Mouse (Mus musculus) mature B cell (primary cell): ENCODE measurements around the gene Pik3ap1.

Source experiments
- in situ Hi-C: fragments of 300-500 bp; cut with MboI; formaldehyde crosslinking; loops from 2 replicates; pipeline ENCODE4 v1.14.3; 2019

Pik3ap1 gene

DNA sequence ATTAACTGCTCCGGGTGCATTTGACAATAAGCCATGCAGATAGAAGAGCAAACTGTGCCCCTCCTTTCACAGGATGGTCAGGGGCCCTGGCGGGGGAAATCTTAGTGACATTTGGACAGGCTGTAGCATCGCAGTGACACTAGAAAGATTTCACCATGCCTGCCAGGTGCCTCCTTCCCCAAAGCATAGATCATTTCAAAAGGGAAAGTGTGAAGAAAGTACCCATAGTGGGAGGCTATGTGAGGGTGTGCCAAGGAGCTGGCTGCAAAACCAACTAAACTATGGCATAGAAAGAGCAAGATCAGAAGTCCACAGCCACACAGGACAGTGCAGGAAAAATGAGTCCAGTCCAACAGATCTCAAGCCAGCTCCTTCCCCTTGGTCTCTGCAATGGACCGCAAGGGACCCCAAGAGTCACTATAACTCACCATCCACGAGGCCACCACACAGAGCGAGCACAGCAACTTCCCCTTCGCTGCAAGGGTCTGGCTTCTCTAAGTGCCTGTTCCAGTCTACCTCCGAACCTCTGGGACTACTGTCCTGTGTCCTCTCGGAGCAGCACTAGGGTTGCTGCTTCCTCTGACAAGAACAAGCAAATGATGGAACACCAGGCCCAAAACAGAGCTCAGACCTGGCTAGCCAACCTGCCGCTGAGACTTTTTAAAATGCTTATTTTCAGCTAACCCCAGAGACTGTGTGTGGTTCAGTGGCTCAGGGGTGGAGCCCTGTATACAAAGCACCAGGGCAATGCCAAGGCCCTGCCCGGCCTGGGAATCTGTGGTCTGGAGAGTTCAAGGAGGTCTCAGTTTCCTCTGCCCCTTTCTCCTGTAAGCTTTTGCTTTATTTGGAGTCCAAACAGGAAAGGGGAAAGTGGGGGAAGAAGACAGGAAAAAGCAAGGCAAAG is 15.1 kb downstream of the Pik3ap1 start:
- in situ Hi-C loops, result no loop called here

DNA sequence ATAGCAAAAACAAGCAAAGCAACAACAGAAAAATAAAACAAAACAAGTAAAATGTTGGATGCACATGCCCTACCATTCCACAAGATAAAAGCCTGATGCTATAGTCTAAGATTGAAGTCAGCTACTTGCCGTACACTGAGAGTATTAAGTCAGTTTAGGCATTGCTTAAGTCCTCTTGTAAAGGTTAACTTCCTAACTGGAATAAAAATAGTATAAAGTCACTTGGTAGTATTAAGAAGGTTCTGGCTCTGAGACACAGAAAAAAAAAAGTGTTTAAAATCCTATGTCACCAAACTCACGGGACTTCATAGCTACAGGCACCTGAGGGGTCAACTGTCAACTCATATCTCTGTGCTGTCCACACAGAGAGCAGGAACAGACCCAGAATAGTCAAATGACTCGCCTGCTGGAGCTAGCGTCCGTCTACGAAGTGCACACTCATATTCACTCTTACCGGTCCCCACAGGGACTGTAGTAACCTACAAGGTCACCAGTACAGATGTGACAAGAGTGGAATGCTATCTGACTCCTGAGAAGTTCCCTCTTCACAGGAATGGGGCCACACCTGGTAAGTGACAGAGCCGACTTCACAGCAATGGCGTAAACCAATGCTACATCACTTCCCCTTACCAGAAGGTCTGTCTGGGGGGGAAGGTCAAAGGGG is 17.9 kb downstream of the Pik3ap1 start:
- in situ Hi-C loops, result no loop called here

DNA sequence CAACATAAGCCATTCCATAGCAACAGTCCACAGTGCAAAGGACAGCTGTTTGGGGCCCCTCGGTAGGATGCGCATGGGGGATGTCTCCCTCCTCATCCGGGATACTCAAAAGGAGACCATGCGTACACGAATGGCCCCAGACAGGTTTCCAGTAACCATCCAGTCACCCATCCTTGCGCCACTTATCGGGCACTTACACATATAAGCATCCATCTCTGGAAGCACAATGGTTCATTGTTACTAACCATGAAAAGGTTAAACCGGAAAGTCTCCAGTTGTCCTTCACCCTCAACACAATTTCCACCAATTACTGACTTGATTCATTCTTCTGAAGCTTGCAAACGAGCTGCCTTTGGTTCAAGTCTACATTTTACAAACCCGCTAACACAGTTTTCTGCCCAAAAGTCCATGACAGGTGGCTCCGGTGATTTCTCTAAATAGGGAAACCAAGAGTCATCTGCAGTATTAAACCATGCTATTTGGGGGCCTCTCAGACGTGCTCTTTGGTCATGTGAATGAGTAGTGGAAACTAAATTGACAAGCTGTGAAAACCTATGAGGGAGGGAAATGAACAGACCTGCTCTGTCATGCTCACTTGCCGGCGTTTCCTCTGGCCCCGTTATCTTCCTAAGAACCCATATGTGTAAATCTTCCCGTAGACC is 18.6 kb downstream of the Pik3ap1 start:
- in situ Hi-C loops, result no loop called here

DNA sequence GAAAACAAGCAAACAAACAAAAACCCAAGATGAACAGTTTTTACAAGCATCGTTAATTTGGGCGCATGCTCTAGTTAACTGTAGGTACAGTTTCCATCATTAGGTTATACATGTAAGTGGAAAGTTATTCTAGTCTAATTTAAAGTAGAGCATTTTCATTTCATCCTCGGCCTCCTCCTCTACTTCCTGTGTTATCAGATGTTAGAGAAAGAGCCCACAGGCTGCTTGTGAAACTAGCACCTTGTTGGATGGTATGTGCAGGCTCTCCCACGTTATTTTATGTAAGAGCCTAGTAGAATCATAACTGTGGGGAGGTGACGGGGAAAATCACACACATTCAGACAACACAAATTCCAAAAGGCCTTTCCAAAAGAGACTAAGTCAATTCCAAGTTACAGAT is 19.3 kb downstream of the Pik3ap1 start:
- in situ Hi-C loops, result no loop called here

DNA sequence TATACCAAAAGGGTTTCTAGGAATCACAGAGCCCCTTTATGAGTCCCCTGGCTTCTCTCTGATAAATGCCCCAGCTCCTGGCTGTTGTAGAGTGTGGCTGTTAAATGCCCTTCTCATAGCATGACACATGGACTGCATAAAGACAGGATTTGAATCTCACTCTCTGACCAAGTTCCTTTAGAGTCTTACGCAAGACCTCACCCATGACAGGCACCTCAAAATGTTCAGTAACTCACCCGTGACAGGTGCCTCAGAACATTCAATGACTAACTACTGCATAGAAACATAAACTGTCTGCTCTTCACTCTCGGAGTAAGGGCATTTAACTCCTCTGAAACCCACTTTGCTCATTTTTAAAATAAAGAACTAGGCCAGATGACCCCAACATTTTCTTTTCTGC is 20.4 kb downstream of the Pik3ap1 start:
- in situ Hi-C loops, result no loop called here

DNA sequence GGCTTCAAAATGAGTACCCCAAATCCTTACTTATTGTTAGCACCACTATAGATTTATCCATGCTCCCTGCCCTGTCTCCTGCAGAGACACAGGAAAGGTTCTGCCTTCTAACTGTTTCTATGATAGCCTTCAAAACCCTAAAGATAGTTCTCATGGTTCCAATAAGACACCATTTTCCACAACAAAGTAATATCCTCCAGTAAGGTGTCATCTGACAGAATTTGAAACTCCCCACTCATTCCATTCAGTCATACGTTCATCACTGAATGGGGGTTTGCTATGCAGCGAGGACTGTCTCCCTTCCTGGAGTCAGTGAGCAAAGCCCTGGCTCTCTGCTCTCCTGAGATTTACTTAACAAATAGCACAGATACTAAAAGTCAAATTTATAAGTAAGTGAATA is 21.9 kb downstream of the Pik3ap1 start:
- in situ Hi-C loops, result no loop called here

DNA sequence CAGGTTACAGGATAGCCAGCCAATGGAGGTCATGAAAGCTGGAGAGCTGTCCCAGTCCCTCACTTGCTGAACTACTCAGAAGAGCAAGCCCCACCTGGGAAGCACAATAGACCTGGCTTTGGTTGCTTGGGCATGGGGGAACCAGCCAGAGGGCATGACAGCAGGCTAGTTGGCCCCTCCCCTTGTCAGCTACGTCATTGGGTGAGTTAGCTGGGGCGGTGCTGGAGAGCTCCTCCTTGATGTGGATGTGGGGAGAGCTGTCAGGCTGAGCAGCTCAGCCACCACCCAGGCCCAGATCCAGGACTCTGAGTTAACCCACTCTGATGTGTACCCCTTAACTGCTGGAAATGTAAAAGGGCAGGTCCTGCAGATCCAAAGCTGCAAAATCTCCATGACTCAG is 24.4 kb downstream of the Pik3ap1 start:
- in situ Hi-C loops, result no loop called here

DNA sequence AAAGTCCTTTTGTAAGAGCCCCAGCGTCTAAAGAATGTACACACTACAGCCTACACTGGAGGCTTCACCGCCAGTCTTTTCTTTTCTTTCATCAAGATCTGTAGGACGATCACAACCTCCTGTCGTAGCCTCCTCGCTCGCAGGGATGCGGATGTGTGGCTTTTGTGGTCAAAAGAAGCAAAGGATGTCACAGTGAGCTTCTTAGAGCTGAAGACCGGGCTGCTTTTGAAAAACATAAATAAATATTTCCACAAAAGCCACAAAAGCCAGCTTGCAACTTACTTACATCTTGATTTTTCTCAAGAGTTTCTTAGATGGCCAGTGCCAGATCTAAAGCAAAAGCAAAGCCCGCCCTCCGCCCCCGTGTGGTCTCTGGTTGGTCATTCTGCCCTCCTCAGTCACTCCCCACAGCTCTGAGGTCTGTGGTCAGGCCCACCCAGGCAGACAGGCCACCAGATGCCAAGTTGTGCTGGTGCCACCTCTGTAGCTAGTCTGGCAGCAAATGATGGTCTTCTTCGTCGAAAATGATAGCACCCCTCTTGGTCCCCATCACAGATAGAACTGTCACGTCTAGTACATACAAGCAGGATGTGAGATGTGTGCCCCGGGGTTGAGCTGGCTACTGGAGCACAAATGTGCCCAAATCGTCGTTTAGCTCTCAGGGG is 30.5 kb downstream of the Pik3ap1 start:
- in situ Hi-C loops, result no loop called here

DNA sequence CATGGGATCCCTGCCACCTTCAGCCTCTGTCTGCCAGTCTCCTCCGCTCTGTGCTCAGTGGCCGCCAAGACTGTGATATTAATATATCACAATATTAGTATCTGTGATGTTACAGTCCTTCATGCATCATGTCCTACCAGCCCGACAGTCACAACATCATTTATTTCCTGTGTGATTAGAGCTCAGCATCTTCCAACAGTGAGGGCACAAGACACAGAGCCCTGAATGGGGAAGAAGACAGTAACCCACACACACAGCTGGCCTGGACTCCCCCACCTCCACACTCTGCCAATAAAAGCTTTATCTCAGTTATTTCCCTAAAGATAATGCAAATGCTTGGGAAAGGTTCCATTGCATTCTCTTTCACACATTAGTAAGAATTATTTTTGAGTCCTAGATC is 35.3 kb downstream of the Pik3ap1 start:
- in situ Hi-C loops, result no loop called here

DNA sequence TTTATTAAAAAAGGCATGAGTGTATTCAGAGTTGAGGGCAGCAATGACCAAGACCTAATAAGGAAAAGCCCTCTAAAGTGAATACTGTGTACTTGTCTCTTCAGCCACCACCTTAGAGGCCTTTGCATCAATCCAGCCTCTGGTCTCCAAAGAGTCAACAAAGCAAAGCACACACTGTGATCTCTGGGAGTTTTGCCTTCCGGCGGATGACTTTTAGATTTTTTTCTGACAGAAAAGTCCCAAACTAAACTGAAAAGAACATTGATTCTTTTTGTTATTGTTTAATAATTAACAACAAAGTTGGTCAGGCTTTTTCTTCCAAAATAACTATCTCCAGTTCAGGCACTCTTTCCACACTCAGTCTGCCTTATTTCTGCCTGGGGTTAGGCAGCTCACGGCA is 36.7 kb downstream of the Pik3ap1 start:
- in situ Hi-C loops, result no loop called here

DNA sequence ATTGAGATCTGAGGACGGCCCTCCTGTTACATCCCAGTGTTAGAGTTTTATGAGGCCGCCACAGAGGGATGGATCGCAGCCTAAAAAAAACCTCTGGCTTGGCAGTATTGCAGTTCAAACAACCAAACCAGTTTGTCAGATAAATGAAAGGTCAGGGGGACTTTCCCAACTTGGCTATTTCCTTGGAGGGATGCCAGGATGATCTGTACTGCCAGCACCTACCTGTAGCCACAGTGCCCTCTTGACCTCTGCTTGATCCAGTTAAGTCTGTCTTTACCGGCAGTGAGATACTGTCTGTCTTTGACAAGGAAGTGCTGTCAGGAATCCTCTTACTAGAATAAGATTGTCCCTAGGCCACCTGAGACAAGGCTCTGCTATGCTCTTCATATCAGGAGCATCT is 37.6 kb downstream of the Pik3ap1 start:
- in situ Hi-C loops, result no loop called here

DNA sequence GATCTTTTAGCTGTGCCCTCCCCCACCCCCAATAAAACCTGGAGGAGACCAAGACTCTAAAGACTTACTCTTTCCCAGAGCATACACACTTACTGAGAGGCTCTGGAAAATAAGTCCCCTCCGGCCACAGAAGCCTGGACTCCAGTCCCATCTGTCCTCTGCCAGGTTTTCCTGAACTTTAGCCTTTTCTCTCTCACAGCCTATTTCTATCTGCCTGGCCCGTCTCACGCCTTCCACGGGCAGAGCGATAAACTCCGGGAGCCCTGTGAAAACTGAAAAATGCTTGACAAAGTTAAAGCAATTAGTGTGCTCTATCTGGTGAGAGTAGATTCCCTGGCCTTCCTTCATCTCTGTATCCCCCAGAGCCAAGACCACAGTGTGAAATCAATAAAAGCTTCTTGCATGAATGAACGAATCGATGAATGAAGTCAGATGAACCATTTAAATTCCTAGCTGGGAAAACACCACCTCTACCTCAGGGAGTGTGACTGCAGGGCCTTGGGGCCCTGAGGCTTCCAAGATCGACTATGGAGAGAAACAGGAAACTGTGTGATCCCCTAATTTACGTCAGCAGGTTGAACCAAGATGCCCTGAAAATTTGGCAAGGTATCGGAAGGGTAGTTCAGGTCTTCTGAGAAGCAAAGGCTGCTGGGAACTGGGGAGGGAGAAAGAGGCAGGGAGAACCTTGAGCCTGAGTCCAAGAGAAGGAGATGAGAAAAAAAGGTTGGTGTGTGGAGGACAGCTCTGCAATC is 38.6 kb downstream of the Pik3ap1 start:
- in situ Hi-C loops, result no loop called here

DNA sequence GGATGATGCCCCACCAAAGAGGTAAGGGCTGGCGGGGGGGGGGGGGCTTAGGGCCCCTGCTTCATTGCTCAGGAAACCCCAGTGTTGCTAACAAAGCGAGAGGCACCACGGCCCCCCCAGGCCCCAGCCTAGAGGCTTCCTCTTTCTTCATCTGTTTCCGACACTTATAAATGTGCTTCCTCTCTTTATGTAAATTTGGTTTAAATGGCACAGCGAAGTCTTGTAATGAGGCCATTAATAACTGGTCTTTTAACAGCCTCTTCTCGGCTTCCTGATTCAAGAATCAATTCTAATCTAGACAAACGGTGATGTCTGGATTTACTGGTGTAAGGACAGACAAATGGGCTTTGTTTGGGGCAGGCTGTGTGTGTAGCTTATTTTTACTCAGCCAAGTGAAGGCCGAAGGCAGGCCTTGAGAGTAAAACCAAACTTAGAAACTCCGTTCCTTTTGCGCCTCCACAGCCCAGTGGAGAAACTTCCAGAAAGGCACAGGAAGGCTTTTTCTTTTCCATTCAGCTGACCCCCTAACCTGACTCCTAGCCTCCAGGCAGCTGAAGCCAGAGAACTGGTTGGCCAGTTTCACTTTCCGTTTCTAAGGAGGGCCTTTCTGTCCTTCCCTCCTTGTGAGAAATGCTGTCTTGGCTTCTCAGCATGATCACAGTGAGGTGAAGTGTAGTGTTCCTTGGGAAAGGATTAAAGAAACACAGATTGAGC is 39.7 kb downstream of the Pik3ap1 start:
- in situ Hi-C loops, result no loop called here

DNA sequence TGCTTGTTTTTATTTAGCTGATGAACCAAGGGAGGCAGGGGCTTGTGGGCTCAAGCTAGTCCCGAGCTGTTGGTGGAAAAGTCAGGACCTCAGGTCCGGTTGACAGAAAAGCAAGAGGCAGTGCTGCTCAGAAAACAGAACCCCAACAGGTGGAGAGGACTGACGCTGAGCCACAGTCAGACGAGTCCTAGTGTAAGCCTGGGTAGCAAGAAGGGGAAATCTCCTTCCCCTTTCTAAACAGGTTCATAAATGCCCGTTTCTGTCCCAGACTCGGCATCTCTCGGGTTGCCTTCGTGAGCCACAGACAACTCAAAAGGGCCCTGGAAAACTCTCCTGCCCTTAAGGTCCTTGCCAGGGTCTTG is 40.3 kb downstream of the Pik3ap1 start:
- in situ Hi-C loops, result no loop called here

DNA sequence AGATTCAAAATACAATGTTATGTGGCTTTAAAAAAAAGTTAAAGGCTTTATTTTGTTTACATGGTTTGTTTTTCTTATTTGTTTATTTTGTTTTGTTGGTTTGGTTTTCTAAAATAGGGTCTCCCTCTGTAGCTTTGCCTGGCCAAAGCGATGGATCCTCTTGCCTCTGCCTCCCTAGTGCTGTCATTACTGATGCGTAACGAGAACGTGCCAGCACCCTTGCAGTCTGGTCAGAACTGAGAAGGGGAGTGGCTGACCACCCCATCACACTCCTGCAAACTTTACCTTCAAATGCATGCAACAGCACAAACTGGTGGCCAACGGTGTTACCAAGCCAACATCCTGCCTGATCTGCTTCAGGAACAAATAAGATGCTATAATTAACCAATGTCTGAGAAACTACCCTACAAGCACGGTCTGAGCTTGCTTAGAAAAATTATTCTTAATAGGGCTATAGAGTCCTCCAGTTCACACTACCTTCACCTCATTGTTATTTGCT is 42.3 kb downstream of the Pik3ap1 start:
- in situ Hi-C loops, result no loop called here

DNA sequence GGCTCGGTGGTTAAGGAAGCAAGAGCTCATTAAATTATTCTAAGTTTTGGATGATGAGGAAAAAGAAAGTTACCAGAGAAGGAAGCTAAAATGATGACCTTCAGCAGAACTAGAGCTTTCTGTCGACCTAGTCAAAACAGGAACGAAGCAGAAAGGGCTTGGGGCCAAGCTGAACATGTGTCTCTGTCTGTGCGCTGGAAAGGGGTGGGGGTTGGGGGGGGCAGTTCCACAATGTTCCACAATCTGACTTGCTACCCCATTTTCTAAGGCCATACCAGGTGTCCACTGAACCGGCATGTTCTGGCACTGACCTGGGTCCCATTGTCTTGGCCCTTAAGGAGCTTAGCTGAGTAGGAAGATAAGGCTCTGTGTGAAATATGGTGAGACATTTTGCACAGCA is 43.2 kb downstream of the Pik3ap1 start:
- in situ Hi-C loops, result no loop called here

DNA sequence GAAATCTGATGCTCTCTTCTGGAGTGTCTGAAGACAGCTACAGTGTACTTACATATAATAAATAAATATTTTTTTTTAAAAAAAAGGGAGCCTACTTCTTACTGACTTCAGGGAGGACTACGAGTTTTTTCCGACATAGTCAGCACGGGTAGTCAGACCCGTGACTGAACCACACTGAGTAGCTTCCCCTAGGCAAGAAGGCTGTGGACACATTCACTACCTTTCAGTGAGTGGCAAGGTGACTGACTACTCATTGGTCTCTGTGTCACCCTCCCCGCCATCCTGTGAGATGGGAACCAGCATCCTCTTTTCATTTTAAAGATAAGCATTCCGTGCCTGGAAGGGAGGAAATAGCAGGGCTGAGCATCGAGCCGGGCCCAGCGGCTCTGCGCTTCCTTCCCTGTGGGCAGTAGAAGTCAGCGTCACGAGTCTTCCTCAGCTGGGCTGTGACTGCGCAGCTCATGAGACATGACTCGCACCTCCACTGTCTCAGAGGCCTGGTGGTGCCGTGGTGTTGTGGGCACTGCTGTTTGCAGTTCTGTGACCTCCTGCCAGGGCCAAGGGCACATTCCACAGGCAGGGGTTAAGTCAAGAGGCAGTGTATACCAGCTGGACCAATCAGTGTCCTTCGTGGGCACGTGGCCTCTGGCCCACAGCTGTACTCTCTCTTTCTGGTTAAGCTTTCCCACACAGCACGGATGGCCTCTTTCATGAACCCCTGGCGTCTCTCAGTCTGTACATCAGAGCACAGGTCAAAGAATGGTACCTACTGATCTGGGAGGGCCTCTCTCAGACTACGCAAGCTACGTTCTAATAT is 45.7 kb downstream of the Pik3ap1 start:
- in situ Hi-C loops, result no loop called here

DNA sequence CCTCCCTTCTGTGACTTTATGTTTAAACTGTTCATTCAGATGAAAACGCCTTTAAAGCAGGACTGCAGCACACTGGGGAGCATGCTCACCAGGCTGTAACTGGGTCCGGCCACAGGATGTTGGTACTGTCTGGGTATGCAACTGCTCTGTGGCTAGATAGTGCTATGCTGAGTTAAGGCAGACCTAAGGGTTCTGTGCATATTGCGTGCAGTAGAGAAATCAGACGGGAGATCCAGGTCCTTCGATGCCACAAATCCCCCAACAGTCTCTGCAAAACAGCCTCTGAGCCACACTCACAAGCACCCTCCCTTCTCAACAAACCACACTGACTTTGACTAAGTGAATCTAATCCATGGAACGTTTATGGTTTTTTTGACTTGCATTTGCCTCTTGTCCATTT is 46.5 kb downstream of the Pik3ap1 start:
- in situ Hi-C loops, result no loop called here

DNA sequence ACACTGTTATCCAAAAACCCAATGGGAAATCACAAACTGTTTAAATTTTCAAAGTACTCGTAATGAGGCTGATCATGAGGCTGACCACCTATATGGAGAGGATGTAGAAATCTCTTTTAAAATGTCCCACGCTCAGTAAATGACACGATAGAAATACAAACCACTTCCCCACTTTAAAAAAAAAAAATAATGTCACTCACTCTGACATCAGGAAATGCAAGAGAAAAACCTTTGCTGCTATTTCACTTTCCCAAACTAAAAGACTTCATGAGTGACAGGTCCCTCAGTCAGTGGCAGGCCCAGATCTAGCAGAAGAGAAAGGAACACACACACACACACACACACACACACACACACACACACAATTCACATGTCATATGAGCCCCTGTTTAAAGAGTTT is 49.2 kb downstream of the Pik3ap1 start:
- in situ Hi-C loops, result no loop called here

DNA sequence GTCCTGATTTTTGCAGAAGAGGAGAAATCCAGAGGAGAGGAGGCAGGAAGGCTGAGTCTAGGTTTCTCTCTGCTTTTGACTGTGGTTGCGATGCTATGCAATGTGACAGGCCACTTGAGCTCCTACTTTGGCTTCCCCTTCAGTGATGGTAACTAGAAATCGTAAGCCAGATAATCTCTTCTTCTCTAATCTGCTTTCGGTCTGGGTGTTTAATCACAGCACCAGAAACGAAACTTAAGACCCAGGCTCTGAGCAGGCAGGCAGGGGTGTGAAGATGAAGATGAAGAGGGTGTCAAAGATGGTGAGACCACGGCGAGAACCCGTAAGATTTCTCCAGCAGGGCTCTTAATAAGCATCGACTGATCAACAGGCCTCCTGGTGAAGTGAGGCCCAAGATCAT is 51.9 kb downstream of the Pik3ap1 start:
- in situ Hi-C loops, result no loop called here
